Mouse (Mus musculus): Measurements from ENCODE around the gene Gng7. TPM values are rescaled to one million over a fixed set of nuclear protein-coding genes. Genes with fewer than 3 reads are reported as not detected.

Gene Gng7
- polyA plus RNA-seq, 1 experiment from 2014 or later = 4.7 TPM

DNA sequence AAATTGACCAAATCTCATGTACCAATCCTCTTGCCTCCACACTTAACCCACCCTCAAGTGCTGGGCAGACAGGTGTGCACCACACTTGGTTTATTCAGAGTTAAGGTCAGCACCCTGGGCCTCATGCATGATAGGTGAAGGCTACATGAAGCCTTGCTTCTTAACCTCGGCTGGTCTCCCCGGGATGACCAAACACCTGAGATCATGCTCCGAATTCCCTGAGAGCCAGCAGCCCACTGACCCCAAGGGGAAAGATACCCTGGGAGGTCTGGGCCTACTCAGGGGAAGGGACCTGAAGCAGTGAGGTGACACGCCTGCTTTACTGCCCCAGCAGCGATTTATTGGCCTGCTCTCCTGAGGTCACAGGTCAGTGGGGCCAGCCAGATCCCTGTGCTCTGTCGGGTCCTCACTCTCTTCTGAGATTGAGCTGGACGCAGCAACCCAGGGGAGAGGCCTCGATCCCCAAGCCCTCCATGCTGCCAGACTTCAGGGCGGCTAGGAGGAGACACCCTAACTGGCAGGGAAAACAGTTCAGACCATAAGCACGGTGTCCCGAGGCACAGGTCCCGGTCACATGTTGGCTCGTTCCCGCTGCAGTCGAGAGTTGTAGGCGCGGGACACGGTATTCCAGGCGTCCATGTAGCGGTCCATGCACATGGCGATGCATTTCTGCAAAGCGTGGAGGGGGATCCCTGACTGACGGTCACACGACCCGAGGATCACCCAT, 115.0 kb downstream of the Gng7 start:
- Histone ChIP-seq H3K4me3 (ENCODE audit: low read depth, low read length) (peak overlapping the region; percentile 86), H3K27me3 (replicated peaks; ENCODE audit: control insufficient read depth, insufficient read depth, low read length) (no peaks in the 10 kb centered on the region), H3K9ac (ENCODE audit: low read length) (peak overlapping the region; percentile 72), H3K4me2 (ENCODE audit: low read length) (peak overlapping the region; percentile 94), H3K9me3 (ENCODE audit: control insufficient read depth, low read length) (no peaks in the 10 kb centered on the region), H3K27ac (ENCODE audit: low read depth) (no peak overlapping the region), H3K36me3 (ENCODE audit: control insufficient read depth, insufficient read depth, low read length) (peaks cover 42% of the 10 kb centered on the region), H3K4me1 (replicated peaks; ENCODE audit: control insufficient read depth, insufficient read depth, low read length) (peaks cover 12% of the 10 kb centered on the region)
- WGBS = 10% methylated on average over 25 of the region's 25 CpGs
- DNase-seq (ENCODE audit: low spot score) = no peak
- ATAC-seq (replicated peaks; ENCODE audit: low FRiP score, low TSS enrichment, low read depth) = no peak

GRCm38 (mm10) chr10:80899074-80899473, 115.7 kb downstream of the Gng7 start:
- WGBS = 84% methylated on average over 8 of the region's 8 CpGs
- Histone ChIP-seq H3K27ac (ENCODE audit: low read depth) (no peak overlapping the region), H3K9me3 (ENCODE audit: control insufficient read depth, low read length) (no peaks in the 10 kb centered on the region), H3K4me1 (replicated peaks; ENCODE audit: control insufficient read depth, insufficient read depth, low read length) (peaks cover 12% of the 10 kb centered on the region), H3K4me2 (ENCODE audit: low read length) (peak overlapping the region; percentile 94; the same call in 1 of the 2 replicates), H3K36me3 (ENCODE audit: control insufficient read depth, insufficient read depth, low read length) (peaks cover 35% of the 10 kb centered on the region), H3K9ac (ENCODE audit: low read length) (no peak overlapping the region), H3K27me3 (replicated peaks; ENCODE audit: control insufficient read depth, insufficient read depth, low read length) (no peaks in the 10 kb centered on the region), H3K4me3 (ENCODE audit: low read depth, low read length) (no peak overlapping the region)
- ATAC-seq (replicated peaks; ENCODE audit: low FRiP score, low TSS enrichment, low read depth) = no peak
- DNase-seq (ENCODE audit: low spot score) = no peak

Other genes with a start within 250 kb of the Gng7 start
- 85.4 and 89.3 TPM in 2 replicates for gene Sf3a2, start 216.7 kb downstream of the Gng7 start, polyA plus RNA-seq (2014; fragmentation: Nextera tagmentation; extraction: Ambion mirVana)
- 125 TPM in 2 replicates for gene Plekhj1, start 216.3 kb downstream of the Gng7 start, polyA plus RNA-seq (2014; fragmentation: Nextera tagmentation; extraction: Ambion mirVana)
- 0.11 TPM in 1 of 2 replicates, not detected in the other for gene Amh, start 209.7 kb downstream of the Gng7 start, polyA plus RNA-seq (2014; fragmentation: Nextera tagmentation; extraction: Ambion mirVana)
- gene Jsrp1, start 201.4 kb downstream of the Gng7 start, polyA plus RNA-seq (2014; fragmentation: Nextera tagmentation; extraction: Ambion mirVana) = 0.83 and 0.95 TPM in 2 replicates
- gene Oaz1, start 188.3 kb downstream of the Gng7 start, polyA plus RNA-seq (2014; fragmentation: Nextera tagmentation; extraction: Ambion mirVana) = 1,692 and 1,787 TPM in 2 replicates
- 0.07 and 0.20 TPM in 2 replicates for gene Lingo3, start 170.9 kb downstream of the Gng7 start, polyA plus RNA-seq (2014; fragmentation: Nextera tagmentation; extraction: Ambion mirVana)
- 406 and 412 TPM in 2 replicates for gene Lsm7, start 159.7 kb downstream of the Gng7 start, polyA plus RNA-seq (2014; fragmentation: Nextera tagmentation; extraction: Ambion mirVana)
- gene Sppl2b, start 159.7 kb downstream of the Gng7 start, polyA plus RNA-seq (2014; fragmentation: Nextera tagmentation; extraction: Ambion mirVana) = 27.0 and 30.6 TPM in 2 replicates
- 0.04 TPM in 1 of 2 replicates, not detected in the other for gene Tmprss9, start 143.1 kb downstream of the Gng7 start, polyA plus RNA-seq (2014; fragmentation: Nextera tagmentation; extraction: Ambion mirVana)
- gene Timm13, start 114.0 kb downstream of the Gng7 start, polyA plus RNA-seq (2014; fragmentation: Nextera tagmentation; extraction: Ambion mirVana) = 392 and 393 TPM in 2 replicates
- 15.5 and 18.3 TPM in 2 replicates for gene Lmnb2, start 96.7 kb downstream of the Gng7 start, polyA plus RNA-seq (2014; fragmentation: Nextera tagmentation; extraction: Ambion mirVana)
- gene Gadd45b, start 84.9 kb downstream of the Gng7 start, polyA plus RNA-seq (2014; fragmentation: Nextera tagmentation; extraction: Ambion mirVana) = 18.2 and 21.2 TPM in 2 replicates
- 0.65 and 1.0 TPM in 2 replicates for gene Diras1, start 10.7 kb upstream of the Gng7 start, polyA plus RNA-seq (2014; fragmentation: Nextera tagmentation; extraction: Ambion mirVana)
- gene Slc39a3, start 22.5 kb upstream of the Gng7 start, polyA plus RNA-seq (2014; fragmentation: Nextera tagmentation; extraction: Ambion mirVana) = 13.1 and 13.7 TPM in 2 replicates
- 171 and 181 TPM in 2 replicates for gene Sgta, start 45.2 kb upstream of the Gng7 start, polyA plus RNA-seq (2014; fragmentation: Nextera tagmentation; extraction: Ambion mirVana)
- gene Thop1, start 55.1 kb upstream of the Gng7 start, polyA plus RNA-seq (2014; fragmentation: Nextera tagmentation; extraction: Ambion mirVana) = 53.2 and 54.1 TPM in 2 replicates
- gene Creb3l3, start 83.9 kb upstream of the Gng7 start, polyA plus RNA-seq (2014; fragmentation: Nextera tagmentation; extraction: Ambion mirVana) = 0.65 and 1.0 TPM in 2 replicates
- gene Map2k2, start 91.0 kb upstream of the Gng7 start, polyA plus RNA-seq (2014; fragmentation: Nextera tagmentation; extraction: Ambion mirVana) = 174 and 185 TPM in 2 replicates
- gene Zbtb7a, start 120.3 kb upstream of the Gng7 start, polyA plus RNA-seq (2014; fragmentation: Nextera tagmentation; extraction: Ambion mirVana) = 23.2 and 28.7 TPM in 2 replicates
- 40.8 and 43.3 TPM in 2 replicates for gene Pias4, start 153.0 kb upstream of the Gng7 start, polyA plus RNA-seq (2014; fragmentation: Nextera tagmentation; extraction: Ambion mirVana)
- 484 and 490 TPM in 2 replicates for gene Eef2, start 161.7 kb upstream of the Gng7 start, polyA plus RNA-seq (2014; fragmentation: Nextera tagmentation; extraction: Ambion mirVana)
- 57.8 and 58.8 TPM in 2 replicates for gene Dapk3, start 168.1 kb upstream of the Gng7 start, polyA plus RNA-seq (2014; fragmentation: Nextera tagmentation; extraction: Ambion mirVana)
- not detected in 2 replicates for gene 4930442H23Rik, start 168.9 kb upstream of the Gng7 start, polyA plus RNA-seq (2014; fragmentation: Nextera tagmentation; extraction: Ambion mirVana)
- 0.22 TPM in 2 replicates for gene Nmrk2, start 187.1 kb upstream of the Gng7 start, polyA plus RNA-seq (2014; fragmentation: Nextera tagmentation; extraction: Ambion mirVana)
- 2.2 and 2.8 TPM in 2 replicates for gene Atcay, start 215.9 kb upstream of the Gng7 start, polyA plus RNA-seq (2014; fragmentation: Nextera tagmentation; extraction: Ambion mirVana)
- 6.9 and 8.1 TPM in 2 replicates for gene Zfr2, start 218.2 kb upstream of the Gng7 start, polyA plus RNA-seq (2014; fragmentation: Nextera tagmentation; extraction: Ambion mirVana)
- gene Matk, start 238.0 kb upstream of the Gng7 start, polyA plus RNA-seq (2014; fragmentation: Nextera tagmentation; extraction: Ambion mirVana) = 2.5 and 4.1 TPM in 2 replicates

Data from intestine, embryonic 14.5 days (tissue).